Mouse (Mus musculus) bone marrow, adult 2 months (tissue): ENCODE results near the gene Stk32c.

Experiments
- CTCF ChIP-seq: fragments of 200-500 bp; IDR thresholded peaks from 2 replicates; pipeline ENCODE4 v1.5.1; 2011; ENCODE audit warnings: low read length, control low read depth; ENCODE audit not compliant: control insufficient read depth, insufficient read depth
- POLR2A ChIP-seq: fragments of 200-500 bp; IDR thresholded peaks from 2 replicates; pipeline ENCODE4 v1.6.1; 2011; ENCODE audit warnings: low read depth, mild to moderate bottlenecking, control low read depth, low read length, borderline replicate concordance; ENCODE audit not compliant: control insufficient read depth

DNA sequence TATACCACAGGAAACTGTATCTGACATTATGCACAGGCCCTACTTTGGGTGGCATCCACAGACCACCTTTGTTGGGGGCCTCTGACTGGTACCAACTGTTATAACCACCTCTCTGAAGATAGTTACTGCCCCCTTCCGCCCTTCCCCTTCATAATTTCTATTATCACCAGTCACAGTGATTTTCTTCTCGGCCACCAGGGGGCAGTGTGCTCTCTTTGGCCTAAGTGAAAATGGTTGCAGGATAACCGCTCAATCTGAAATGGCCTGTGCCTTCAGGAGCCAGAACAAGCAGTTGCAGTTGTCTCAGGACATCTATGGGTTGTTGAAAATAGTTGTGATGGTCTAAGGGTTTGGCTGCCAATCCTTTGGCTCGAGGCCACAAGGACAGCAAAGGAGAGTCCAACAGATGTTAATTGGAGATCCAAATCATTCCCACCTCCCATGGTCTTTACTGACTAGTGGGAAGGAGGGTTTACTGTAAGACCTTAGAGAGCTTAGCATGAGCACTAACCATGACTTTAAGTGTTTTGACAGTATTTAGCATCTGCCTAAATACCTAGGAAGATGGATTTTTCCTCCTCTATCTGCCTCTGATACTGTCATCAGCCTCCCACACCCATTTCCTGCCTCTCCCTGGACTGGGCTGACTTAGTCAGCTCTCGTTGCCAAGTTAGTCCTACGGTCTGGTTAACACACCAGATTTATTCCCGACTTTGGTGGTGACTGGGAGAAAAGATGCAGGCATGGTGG is 4.9 kb downstream of the Stk32c start:
- TF ChIP-seq CTCF, result peak; percentile 74
- TF ChIP-seq POLR2A, result no peak
